ENCODE assay signal across 16 mouse cellular contexts in genomic region chr7:29028761-29029160, GRCm38 (mm10).
"Had no signal": no experiment of that assay in that cellular context is flagged by ENCODE, and none has a peak within 500 bp of the region (broad histone marks: within the 10 kb centered on the region; RNA-seq: fewer than 3 reads in every experiment).

No protein-coding gene starts in this region.

- H3K9ac ChIP-seq: lung, embryonic 14.5 days; midbrain, embryonic 12.5 days; neural tube, embryonic 13.5 days had no signal

- ATAC-seq: lung, postnatal 0 days; midbrain, embryonic 16.5 days had no signal

- H3K4me2 ChIP-seq: lung, embryonic 14.5 days; midbrain, embryonic 12.5 days; neural tube, embryonic 13.5 days had no signal

- H3K36me3 ChIP-seq: midbrain, embryonic 12.5 days; neural tube, embryonic 13.5 days had no signal

- H3K4me1 ChIP-seq: midbrain, embryonic 12.5 days; neural tube, embryonic 13.5 days had no signal

- H3K27ac ChIP-seq: kidney, postnatal 0 days; left cerebral cortex, adult 2 months; macrophage; midbrain, embryonic 12.5 days; neural tube, embryonic 13.5 days had no signal

- H3K9me3 ChIP-seq: midbrain, embryonic 12.5 days; neural tube, embryonic 13.5 days had no signal

- DNase-seq: kidney, adult 2 months; kidney, postnatal 36 days; layer of hippocampus, postnatal 36 days; lung, embryonic 14.5 days; retina, postnatal 1 day; thymus, adult 18-20 months; thymus, postnatal 14 days; thymus, postnatal 4 days had no signal

- H3K4me3 ChIP-seq: left cerebral cortex, adult 2 months; midbrain, embryonic 12.5 days; myocyte; neural tube, embryonic 13.5 days had no signal

- H3K27me3 ChIP-seq: midbrain, embryonic 12.5 days; neural tube, embryonic 13.5 days had no signal
